Mouse (Mus musculus) ZHBTc4 (cell line): ENCODE measurements around the gene Gne.

ENCODE experiments used
- DNase-seq: peaks from one replicate; pipeline ENCODE4 v3.0.0-alpha.2; 2011; ENCODE audit warnings: low read depth, low spot score

Gne gene

DNA sequence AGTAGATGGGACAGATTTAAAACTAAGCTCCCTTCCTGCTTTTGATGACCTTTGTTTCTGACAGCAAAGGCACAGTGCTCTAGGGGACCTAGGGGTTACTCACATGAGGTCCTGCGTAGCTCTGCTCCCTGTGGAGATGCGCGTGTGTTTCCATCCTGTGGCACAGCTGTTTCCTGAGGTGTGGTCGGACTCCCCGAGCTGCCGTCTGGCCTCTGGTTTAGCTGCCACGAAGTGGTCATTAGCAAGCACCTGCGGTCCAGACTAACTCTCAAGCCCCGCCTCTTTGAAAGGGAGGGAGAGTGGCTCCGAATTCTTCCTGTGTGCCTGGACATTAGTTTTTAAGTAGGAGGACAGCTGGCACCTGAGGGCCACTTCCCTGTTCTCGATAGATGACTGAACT lies at the start of gene Gne:
Gene Gne, minus strand, starts transcription at position 233 of the 400 bp plus-strand sequence.
- no peak for DNase-seq

DNA sequence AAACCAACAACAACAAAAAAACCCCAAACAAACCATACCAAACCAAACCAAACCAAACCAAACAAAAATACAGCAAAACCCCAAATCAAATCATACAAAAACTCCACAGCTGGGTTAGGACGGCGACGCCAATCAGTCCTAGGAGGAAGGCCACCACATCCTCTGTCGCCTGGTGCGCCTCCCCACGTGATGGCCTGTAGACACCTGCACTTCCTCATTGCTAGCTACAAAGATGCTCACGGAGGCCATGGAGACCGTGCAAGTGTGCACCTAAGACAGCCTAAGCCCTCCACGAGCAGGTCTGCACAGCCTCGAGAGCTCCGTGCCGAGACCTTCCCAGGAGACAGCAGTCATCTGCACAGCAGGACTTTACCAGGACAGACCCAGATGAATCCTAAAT lies 42.8 kb upstream of the Gne start:
- no peak for DNase-seq

DNA sequence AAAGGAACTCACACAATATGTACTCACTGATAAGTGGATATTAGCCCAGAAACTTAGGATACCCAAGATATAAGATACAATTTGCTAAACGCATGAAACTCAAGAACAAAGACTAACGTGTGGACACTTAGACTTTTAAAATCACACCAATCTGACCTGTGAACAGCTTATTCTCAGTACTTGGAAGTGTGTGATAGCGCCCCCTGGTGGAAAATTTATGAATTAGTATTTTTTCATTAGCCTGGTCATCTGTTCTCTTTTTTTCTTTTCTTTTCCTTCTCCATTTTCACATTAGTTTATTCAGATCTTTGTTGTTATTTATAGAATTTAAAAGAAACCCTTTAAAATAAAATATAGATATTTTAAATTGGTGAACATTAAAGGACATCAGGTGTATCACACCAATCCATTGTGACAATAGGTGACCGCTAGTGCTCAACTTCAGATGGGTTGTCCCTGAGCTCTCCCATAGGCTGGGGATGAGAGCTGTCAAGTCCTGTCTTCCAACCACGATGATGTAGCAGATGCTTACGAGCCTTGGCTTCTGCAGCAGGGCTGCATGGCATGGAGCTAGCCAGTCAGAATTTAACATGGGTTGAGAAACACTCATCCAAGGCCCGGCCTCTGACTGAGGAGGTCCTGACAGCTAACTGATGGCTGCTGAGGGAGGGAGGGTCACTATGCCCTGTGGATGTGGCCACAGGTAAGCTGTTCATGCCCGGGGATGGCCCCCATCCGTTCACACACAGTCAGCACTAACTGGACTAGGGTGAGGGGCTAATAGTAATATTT lies 35.6 kb upstream of the Gne start:
- peak; percentile 58 for DNase-seq

DNA sequence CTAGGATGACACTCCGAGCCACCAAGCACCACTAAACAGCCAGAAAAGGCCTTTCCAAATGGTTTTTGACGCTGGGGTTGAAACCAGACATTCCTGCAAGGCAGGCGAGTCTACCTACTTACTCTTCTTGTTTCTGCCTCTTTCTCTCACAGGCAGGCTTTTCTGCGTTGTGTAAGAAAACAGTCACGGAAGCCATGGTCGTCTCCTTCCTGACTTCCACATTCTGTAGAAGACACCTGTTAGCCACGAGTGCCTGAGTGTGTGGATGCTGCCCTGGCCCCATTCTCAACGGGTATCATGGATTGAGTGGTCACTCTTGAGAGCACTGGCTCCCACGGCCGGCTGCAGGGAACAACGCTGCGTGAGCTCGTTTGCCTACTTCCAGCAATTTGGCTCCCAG lies 31.1 kb upstream of the Gne start:
- no peak for DNase-seq

DNA sequence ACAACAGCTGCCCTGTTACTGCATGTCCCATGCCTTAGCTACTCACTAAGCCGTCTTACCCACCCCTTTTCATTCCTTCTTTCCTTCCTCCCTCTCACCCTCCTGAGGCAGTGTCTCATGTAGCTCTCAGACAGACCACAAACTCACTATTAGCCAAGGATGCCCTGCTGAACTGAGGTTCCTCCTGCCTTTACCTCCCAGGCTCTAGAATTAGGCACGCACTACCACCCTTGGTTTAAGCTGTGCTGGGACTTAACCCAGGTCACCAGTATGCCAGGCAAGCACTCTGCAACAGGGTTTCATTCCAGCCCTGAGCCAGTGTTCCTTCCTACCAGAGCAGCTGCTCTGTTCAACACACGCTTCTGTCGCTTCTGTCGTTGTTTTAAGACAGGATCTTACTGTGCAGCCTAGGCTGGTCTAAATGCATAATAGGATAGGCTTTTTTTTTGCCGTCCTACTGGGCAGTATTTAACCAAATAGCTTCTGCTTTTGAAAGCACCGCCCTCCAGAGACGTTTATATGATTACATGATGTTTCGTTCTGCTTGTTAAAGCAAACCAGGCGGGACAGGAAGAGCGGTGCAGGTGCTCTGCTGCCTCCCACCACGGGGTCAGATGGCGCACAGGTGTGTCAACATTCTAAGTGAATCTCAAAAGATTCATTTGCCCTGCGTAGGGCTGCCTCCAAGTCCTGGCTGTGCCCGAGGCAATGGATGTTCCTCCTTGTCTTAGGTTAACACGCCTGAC lies 29.6 kb upstream of the Gne start:
- peak; percentile 21 for DNase-seq

DNA sequence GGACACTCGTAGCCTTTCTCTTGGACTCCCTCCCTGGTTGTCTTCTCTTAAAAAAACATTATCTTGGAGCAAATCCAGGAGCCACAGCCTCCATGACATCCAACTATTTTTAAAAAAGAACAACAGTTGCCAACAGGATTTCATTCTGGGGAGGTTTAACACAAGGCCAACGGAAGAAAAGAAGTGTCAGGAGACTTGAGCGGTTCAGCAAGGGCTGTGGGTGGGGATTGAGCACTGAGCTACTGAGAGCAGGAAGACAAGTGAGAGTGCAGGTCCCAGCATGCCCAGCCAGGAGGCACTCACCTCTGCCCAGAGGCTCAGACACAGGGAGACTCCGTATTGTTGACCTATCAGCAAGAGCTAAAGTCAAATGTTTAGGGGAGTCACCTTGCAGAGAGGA lies 28.8 kb upstream of the Gne start:
- no peak for DNase-seq

DNA sequence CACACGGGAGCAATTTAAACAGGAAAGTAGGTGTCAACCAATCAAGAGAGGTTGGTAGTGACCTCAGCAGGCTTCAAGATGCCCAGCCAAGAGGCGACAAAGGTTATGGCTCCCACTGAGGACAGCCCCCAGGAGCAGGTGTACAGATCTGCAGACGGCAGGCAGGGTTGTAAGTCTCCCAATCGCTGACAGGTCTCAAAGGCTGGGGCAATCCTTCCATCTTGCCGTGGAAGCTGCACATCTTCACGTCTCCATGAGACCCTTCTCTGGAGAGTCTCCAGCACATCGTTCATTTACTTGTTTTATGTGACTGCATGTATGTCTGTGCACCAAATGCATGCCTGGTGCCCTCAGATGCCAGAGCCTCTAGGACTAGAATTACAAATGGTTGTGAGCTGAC lies 26.8 kb upstream of the Gne start:
- no peak for DNase-seq

DNA sequence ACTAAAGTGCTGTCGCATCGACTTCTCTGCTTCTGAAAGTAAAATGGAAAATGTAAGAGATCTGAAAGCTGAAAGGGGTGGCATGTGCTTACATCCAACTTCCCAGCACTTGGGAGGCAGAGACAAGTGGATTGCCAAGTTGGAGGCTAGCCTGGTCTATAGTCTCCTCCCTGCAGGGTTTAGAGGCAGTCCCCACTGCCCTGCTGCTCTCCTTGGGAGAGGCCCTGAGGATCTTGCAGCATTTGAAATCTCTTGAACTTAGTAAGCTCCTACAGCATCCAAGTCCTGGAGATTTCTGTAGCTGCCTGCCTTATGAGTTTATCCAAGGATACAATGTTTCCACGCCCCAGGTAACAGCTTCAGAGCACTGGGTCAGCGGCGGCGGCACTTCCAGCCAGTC lies 24.3 kb upstream of the Gne start:
- no peak for DNase-seq

DNA sequence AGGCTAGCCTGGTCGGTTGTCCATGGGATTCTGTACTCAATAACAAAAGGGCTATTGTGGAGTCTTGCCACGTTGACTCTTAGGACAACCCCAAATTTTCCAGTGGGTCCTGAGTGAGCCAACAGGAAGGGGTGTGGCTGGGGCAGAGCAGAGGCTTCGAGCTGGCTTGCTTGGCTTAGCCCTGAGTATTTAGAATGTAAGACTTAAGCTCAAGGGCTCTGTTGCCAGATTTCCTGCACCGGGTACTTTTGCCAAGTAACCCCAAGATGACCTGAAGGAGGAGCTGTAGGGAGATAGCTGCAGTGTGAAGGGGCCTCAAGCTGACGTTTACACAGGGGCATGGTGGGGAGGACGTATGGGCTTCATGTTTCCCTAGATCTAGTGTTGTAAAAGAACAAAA lies 23.4 kb upstream of the Gne start:
- no peak for DNase-seq

DNA sequence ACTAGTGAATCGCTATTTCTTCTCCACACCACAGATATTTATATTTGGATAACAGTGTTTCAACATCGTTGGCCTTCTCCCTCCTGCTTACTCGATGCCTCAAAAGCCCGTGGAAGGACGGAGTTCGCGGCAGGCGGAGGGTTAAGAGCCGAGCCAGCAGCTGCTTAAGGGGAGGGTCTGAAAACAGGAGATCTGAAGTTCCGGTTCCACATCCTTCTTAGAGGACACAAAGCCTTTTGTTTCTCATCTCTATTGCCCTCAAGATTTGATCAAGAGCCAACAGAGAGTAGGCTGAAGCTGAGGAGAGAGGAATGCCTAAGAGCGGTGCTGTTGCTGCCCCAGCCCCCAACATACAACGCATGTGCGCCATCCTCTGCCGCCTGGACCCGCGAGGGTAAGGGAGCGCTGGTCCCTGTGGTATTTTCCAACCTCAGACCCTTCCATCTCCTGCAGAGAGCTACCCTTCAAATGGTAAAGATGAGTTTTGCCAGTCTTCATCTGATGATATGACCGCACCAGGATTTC lies 22.4 kb upstream of the Gne start:
- DNase-seq: peak; percentile 33

DNA sequence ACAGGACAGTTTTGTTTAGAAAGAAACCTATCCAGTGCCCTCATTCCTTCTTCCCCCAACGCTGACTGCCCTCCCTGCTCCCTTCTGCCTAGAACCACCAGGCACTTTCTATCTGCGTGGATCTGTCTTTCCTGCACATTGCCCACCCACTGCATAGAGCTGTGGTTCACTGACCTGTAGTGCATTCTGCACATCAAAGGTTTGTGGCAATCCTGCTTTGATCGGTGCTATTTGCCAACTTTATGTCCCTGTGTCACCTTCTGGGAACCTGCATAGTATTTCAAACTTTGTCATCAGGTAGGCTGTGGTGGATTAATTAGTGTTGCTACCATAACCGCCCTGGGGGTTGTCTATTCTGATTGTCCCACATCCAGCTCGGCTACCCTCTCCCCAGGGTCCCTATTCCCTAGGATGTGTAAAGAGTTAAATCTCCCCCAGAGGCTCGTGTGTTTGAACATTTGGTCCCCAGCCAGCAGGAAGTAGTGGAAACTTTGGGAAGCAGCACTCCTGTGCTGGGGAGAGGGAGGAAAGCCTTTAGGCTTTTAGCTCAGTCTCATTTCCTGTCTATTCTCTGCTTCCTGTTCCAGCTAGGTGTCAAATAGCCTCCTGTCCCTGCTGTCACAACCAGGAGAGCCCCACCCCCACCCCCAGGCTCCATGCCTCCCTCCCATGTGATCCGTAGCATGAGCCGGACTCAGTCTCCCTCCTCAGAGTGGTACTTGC lies 20.4 kb upstream of the Gne start:
- no peak for DNase-seq

DNA sequence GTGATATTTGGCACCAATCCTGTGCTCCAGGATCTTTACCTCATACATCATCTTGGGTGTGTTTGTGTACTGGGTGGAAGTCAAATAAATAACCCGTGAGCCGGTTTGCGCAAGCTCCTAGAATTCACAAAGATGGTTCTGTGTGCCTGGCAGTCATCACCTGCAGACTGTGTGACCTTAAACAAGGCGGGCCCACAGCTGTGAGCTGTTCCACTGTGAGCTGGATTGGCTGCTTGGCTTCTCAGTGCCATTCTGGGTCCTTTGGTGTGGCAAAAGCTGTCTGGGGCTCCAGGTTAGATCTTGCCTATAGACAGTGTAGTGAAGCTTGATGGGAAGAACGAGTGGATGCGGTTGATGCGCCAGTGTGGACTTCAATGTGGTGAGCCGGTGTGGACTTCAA lies 19.6 kb upstream of the Gne start:
- no peak for DNase-seq

DNA sequence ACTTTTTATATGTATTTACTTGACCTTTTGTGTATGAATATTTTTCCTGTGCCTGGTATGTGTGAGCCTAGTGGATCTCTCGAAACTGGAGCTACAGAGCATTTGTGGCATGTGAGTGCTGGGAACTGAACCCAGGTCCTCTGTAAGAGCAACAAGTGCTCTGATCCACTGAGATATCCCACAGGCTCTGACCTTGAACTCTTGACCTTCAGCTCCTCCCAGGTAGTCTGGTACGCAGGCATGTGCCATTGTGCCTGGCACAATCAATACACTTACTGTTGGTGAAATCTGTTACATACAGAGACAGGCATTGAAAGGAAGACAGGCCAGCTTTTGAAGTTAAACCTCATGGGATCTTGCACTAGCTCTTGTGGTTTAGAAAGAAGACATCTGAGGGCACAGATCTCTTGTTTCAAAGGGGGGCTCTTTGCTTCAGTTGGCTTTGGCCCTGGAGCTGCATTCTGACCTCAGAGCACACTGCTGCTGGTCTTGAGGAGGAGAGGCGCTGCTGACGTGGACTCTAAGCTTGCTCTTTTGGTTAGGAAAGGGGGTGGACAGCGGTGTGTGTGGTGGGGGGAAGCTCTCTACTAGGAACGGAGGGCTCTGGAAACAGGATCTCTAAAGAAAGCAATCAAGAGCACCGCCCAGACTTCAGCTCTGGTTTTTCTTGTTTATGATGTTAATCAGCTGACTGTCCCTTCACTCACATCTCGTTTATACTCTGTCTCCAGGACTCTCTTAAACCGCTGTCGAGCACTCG lies 13.8 kb upstream of the Gne start:
- DNase-seq: peak; percentile 46

DNA sequence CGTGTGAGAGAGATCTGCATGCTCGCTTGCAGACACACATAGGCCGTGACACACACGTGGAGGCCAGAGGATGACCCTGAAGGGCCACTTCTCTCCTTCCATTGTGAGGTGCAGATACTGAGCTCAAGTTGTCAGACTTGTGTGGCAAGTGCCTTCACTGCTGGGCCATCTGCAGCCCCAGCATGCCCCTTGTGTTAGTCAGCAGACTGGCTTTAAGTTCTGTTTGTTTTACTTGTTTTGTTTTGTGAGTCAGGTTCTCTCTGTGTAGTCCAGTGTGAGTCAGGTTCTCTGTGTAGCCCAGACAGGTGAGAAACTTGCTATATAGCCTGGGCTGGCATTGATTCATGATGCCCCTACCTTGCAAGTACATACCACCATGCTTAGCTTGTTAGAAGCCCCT lies 10.5 kb upstream of the Gne start:
- no peak for DNase-seq

DNA sequence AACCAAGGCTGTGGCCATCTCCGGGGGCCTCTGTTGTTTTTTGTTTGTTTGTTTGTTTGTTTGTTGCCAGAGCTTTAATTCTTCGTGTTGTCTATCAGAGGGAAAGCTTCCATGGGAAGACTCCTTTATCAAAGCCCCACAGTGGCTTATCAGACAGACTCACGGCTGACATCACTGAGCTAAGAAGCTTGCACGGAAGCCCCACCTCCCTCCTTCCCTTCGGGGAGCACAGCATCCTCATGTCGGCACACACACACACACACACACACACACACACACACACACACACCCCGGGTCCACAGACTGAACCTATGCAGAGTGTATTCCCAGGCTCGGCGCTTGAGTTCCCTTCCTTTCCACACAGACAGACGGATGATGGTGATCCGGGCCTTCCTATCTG lies 8.4 kb upstream of the Gne start:
- DNase-seq: no peak

DNA sequence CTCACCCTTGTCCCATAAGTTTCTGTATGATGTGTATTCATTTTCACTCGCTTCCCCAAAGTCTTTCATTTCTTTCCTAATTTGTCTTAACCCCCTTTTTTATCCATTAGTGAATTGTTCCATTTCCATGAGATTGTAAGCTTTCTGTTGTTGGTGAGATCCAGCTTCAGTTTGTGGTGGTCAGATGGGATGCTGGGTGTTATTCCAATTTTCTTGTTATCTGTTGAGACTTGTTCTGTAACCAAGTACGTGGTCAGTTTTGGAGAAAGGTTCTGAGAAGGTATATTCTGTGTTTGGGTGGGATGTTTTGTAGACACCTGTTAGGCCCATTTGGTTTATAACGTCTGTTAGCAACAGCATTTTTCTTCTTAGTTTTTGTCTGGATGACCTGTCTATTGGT lies 1.6 kb upstream of the Gne start:
- DNase-seq: no peak

DNA sequence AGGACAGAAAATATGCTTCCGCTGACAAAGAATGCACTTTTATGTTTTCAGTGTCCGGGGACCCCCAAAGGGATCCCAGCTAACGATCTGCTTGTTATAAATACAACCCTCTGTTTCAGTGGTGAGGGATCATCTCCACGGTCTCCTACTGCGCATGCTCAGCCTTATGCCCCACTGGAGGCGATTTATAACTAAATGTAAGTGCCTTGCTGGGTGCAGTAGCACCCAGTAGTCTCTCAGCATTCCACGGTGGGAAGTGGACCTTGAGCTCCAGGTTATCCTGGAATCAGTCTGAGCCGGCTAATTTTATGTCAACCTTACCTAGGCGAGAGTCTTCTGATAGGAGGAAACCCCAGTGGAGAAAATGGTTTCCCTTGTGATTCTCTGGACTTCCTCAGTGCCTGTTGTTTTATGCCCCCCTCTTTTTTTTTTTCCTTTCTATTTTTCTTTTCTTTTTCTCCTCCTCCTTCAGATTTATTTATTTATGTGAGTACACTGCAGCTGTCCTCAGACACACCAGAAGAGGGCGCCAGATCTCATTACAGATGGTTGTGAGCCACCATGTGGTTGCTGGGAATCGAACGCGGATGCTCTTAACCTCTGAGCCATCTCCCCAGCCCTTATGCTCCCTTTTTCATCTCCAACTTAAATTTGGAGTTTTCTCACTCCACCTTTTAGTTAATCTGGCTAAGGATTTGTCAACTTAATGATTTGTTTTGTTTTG lies 787 bp upstream of the Gne start:
- no peak for DNase-seq

DNA sequence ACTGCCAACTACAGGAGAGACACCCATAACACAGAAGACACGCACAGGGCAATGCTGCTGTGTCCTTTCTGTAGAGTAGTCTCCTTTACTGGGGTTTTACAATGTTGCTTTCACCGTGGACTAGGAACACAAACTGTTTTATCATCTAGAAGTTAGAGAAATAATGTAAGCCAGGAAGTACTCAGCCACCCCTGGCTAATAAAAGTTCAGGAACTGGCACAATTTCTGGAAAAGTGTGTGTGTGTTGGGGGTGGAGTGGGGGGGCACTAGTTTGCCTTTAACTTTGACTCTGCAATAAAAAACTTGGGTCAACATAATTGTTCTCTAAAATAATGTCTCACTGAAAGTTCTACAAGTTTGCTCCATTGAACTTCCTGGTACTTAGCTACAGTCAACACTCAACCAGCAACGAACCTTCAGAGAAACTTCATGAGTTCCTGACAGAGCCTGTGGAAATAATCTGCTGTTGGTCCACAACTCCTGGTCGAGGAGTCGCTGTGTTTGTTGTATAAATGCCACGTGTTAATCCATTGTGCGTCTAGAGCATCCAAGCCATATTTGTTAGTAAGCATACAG lies 5.5 kb downstream of the Gne start:
- no peak for DNase-seq

DNA sequence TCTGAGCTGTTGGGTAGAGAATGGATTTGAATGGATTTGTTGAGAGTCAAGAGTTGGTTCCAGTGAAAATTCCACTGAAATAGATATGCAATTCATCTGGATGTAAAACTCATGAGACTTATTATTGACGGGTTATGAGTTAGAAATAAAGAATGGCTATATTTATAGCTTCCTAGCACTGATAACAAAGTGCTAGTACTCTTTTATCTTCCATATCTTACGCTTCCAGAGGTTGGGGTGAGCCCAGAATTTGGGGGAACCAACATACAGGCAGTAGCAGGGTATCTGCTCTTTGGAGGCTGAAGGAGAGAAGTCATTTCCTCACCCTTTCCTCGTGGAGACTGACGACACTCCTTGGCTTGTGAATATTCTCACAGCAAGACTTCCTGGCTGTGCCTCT lies 9.6 kb downstream of the Gne start:
- DNase-seq: no peak

DNA sequence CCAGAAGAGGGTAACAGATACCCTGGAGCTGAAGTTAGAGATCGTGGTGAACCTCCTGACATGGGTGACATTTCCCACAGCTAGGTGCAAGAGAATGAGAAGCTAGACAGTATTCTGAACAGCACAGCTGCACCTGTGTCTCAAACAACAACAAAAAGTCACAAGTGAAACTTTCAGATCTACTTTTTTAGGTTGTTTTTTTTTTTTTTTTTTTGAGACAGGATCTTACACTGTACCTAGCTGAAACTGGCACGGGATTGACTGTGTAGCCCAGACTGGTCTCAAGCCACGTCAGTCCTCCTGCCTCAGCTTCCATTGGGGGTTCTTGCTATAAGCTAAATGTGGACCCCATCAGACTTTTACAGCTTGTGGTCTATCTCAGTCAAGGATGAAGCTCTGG lies 10.2 kb downstream of the Gne start:
- DNase-seq: no peak
